Mouse (Mus musculus): ENCODE data around the gene Tmem160. TPM values are rescaled to one million over a fixed set of nuclear protein-coding genes. Genes with fewer than 3 reads are reported as not detected.

The Tmem160 gene
- polyA plus RNA-seq, 1 experiment from 2014 or later, result 86.9 TPM

DNA sequence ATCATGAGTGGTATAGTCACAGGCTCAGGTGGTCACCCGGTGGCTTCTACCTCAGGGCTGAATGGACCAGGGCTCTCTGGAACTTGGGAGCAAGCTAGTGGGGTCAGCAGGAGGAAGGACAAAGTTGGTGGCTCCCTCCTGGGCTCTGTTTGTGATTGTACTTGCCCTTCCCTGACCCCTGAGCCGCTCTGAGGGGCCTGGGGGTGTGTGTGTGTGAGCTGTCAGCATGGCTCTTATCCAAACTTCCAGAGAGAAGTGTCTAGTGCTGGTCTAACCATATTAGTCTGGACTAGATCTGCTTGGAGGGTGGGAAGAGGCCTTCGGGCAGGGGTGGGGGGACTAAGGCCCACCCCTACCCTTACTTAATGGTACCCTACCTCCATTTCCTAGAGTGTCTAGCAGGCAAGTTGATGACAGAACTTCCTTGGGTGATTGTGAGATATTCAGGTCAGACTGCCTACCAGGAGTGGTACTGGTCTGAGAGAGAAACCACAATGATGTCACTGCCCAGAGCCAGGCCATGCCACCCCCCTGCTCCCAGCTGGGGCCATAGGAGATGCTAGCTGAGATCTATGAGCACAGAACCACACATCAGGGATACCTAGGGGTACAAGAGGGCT is 19.1 kb upstream of the Tmem160 start:
- Histone ChIP-seq H3K4me1 (ENCODE audit: control insufficient read depth, insufficient read depth, low read depth, low read length) (no peaks in the 10 kb centered on the region), H3K4me2 (ENCODE audit: low read length) (no peak overlapping the region), H3K27ac (ENCODE audit: low read depth, low read length) (no peak overlapping the region), H3K4me3 (ENCODE audit: low read length) (no peak overlapping the region), H3K36me3 (ENCODE audit: control insufficient read depth, insufficient read depth, low read length) (peaks cover 68% of the 10 kb centered on the region), H3K9me3 (ENCODE audit: control insufficient read depth, low read length) (no peaks in the 10 kb centered on the region), H3K27me3 (replicated peaks; ENCODE audit: control insufficient read depth, insufficient read depth, low read length) (no peaks in the 10 kb centered on the region), H3K9ac (ENCODE audit: low read depth, low read length) (no peak overlapping the region)
- WGBS, result 84% methylated on average over 3 of the region's 3 CpGs
- ATAC-seq, result no peak

- H3K9me3 ChIP-seq (ENCODE audit: control insufficient read depth, low read length), result no peaks in the 10 kb centered on the region
- no peak overlapping the region for H3K4me2 ChIP-seq (ENCODE audit: low read length)
- ATAC-seq, result no peak
- no peak overlapping the region for H3K27ac ChIP-seq (ENCODE audit: low read depth, low read length)
- no peak overlapping the region for H3K4me3 ChIP-seq (ENCODE audit: low read length)
- no peak overlapping the region for H3K9ac ChIP-seq (ENCODE audit: low read depth, low read length)
- no peaks in the 10 kb centered on the region for H3K4me1 ChIP-seq (ENCODE audit: control insufficient read depth, insufficient read depth, low read depth, low read length)
- H3K36me3 ChIP-seq (ENCODE audit: control insufficient read depth, insufficient read depth, low read length), result peaks cover 54% of the 10 kb centered on the region
- WGBS, result 84% methylated on average over 9 of the region's 9 CpGs
- no peaks in the 10 kb centered on the region for H3K27me3 ChIP-seq (replicated peaks; ENCODE audit: control insufficient read depth, insufficient read depth, low read length)
Observed at GRCm38 (mm10) chr7:16435088-16435487, 17.5 kb upstream of the Tmem160 start.

DNA sequence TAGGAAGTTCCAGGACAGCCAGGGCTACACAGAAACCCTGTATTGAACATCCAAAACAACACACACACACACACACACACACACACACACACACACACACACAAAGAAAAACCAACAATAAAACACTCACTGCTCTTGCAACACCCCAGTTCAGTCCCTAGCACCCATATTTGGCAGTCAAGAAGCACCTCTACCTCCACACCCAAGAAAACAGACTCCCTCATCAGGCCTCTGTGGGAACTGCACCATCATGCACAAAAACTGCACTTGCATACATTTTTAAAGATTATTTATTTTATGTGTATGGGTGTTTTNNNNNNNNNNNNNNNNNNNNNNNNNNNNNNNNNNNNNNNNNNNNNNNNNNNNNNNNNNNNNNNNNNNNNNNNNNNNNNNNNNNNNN is 11.3 kb upstream of the Tmem160 start:
- Histone ChIP-seq H3K27me3 (replicated peaks; ENCODE audit: control insufficient read depth, insufficient read depth, low read length) (no peaks in the 10 kb centered on the region), H3K27ac (ENCODE audit: low read depth, low read length) (no peak overlapping the region), H3K9ac (ENCODE audit: low read depth, low read length) (no peak overlapping the region), H3K4me1 (ENCODE audit: control insufficient read depth, insufficient read depth, low read depth, low read length) (no peaks in the 10 kb centered on the region), H3K4me2 (ENCODE audit: low read length) (no peak overlapping the region), H3K36me3 (ENCODE audit: control insufficient read depth, insufficient read depth, low read length) (peaks cover 5% of the 10 kb centered on the region; the same call in 1 of the 2 replicates), H3K4me3 (ENCODE audit: low read length) (no peak overlapping the region), H3K9me3 (ENCODE audit: control insufficient read depth, low read length) (no peaks in the 10 kb centered on the region)
- no peak for ATAC-seq

GRCm38 (mm10) chr7:16451656-16452055 is 923 bp upstream of the Tmem160 start:
- no peak overlapping the region for H3K9ac ChIP-seq (ENCODE audit: low read depth, low read length)
- no peak for ATAC-seq
- no peak overlapping the region for H3K27ac ChIP-seq (ENCODE audit: low read depth, low read length)
- peaks cover 7% of the 10 kb centered on the region for H3K4me1 ChIP-seq (ENCODE audit: control insufficient read depth, insufficient read depth, low read depth, low read length)
- WGBS, result 83% methylated on average over 6 of the region's 6 CpGs
- H3K4me2 ChIP-seq (ENCODE audit: low read length), result no peak overlapping the region
- H3K36me3 ChIP-seq (ENCODE audit: control insufficient read depth, insufficient read depth, low read length), result no peaks in the 10 kb centered on the region
- H3K4me3 ChIP-seq (ENCODE audit: low read length), result no peak overlapping the region
- no peaks in the 10 kb centered on the region for H3K27me3 ChIP-seq (replicated peaks; ENCODE audit: control insufficient read depth, insufficient read depth, low read length)
- no peaks in the 10 kb centered on the region for H3K9me3 ChIP-seq (ENCODE audit: control insufficient read depth, low read length)

DNA sequence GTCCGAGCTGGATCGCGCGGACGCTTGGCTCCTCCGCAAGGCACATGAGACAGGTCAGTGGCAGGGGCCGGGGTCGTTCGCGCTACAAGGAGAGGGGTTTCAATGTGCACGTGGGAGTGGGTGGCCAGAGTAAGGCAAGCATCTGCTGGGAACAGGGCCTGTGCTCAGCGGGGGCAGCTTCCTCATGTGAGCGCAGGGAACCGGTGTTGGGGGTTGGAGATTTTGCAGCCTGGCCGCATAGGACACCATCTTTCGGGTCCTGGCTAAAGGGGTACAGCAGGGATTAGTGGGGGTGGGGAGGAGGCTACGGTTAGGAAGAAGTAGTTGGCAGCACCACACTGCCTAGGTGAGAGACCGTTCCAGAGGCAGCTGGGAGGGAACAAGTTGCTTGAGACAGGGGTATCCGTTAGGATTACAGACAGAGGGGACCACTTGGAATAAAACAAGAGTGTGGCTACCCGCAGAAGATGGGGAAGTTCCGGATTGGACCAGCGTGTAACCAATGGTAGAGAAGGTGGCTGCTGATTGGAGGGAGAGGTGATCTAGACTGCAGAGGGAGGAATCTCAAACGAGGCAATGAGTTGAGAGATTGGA is 636 bp downstream of the Tmem160 start:
- Histone ChIP-seq H3K4me2 (ENCODE audit: low read length) (peak overlapping the region; percentile 95), H3K4me1 (ENCODE audit: control insufficient read depth, insufficient read depth, low read depth, low read length) (peaks cover 7% of the 10 kb centered on the region), H3K4me3 (ENCODE audit: low read length) (peak overlapping the region; percentile 89), H3K9ac (ENCODE audit: low read depth, low read length) (peak overlapping the region; percentile 84), H3K27me3 (replicated peaks; ENCODE audit: control insufficient read depth, insufficient read depth, low read length) (no peaks in the 10 kb centered on the region), H3K36me3 (ENCODE audit: control insufficient read depth, insufficient read depth, low read length) (no peaks in the 10 kb centered on the region), H3K9me3 (ENCODE audit: control insufficient read depth, low read length) (no peaks in the 10 kb centered on the region), H3K27ac (ENCODE audit: low read depth, low read length) (peak overlapping the region; percentile 79)
- WGBS, result under 1% methylated on average over 23 of the region's 23 CpGs
- ATAC-seq, result peak; percentile 79

DNA sequence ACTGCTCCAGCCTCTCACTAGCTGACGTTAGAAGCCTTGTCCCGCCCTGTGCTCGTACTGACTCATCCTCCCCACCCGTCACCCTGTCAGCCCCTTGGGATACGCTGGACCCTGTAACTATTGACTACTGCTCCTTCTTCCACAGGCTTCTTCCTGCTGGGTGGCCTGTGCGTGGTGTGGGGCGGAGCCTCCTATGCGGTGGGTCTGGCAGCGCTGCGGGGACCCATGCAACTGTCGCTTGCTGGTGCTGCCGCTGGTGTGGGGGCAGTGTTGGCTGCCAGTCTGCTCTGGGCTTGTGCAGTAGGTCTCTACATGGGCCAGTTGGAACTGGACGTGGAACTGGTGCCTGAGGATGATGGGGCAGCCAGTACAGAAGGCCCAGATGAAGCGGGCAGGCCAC is 2.4 kb downstream of the Tmem160 start:
- Histone ChIP-seq H3K9me3 (ENCODE audit: control insufficient read depth, low read length) (no peaks in the 10 kb centered on the region), H3K4me3 (ENCODE audit: low read length) (no peak overlapping the region), H3K36me3 (ENCODE audit: control insufficient read depth, insufficient read depth, low read length) (no peaks in the 10 kb centered on the region), H3K27me3 (replicated peaks; ENCODE audit: control insufficient read depth, insufficient read depth, low read length) (no peaks in the 10 kb centered on the region), H3K4me2 (ENCODE audit: low read length) (no peak overlapping the region), H3K4me1 (ENCODE audit: control insufficient read depth, insufficient read depth, low read depth, low read length) (peaks cover 7% of the 10 kb centered on the region), H3K9ac (ENCODE audit: low read depth, low read length) (no peak overlapping the region), H3K27ac (ENCODE audit: low read depth, low read length) (no peak overlapping the region)
- WGBS, result 96% methylated on average over 14 of the region's 14 CpGs
- ATAC-seq, result no peak

- Histone ChIP-seq H3K27me3 (replicated peaks; ENCODE audit: control insufficient read depth, insufficient read depth, low read length) (peaks cover 3% of the 10 kb centered on the region; the same call in 1 of the 2 replicates), H3K9ac (ENCODE audit: low read depth, low read length) (no peak overlapping the region), H3K4me3 (ENCODE audit: low read length) (no peak overlapping the region), H3K4me2 (ENCODE audit: low read length) (no peak overlapping the region), H3K9me3 (ENCODE audit: control insufficient read depth, low read length) (no peaks in the 10 kb centered on the region), H3K4me1 (ENCODE audit: control insufficient read depth, insufficient read depth, low read depth, low read length) (peaks cover 7% of the 10 kb centered on the region), H3K27ac (ENCODE audit: low read depth, low read length) (no peak overlapping the region), H3K36me3 (ENCODE audit: control insufficient read depth, insufficient read depth, low read length) (no peaks in the 10 kb centered on the region)
- ATAC-seq, result no peak
- 81% methylated on average over 5 of the region's 5 CpGs for WGBS
Observed at GRCm38 (mm10) chr7:16456289-16456688, 3.7 kb downstream of the Tmem160 start.

GRCm38 (mm10) chr7:16460566-16460965 is 8.0 kb downstream of the Tmem160 start:
- no peak overlapping the region for H3K4me2 ChIP-seq (ENCODE audit: low read length)
- H3K27me3 ChIP-seq (replicated peaks; ENCODE audit: control insufficient read depth, insufficient read depth, low read length), result peaks cover 6% of the 10 kb centered on the region; the same call in 1 of the 2 replicates
- H3K4me3 ChIP-seq (ENCODE audit: low read length), result no peak overlapping the region
- H3K9me3 ChIP-seq (ENCODE audit: control insufficient read depth, low read length), result no peaks in the 10 kb centered on the region
- ATAC-seq, result 0 out of 2 replicates have a peak, but pooled peaks have one; percentile 13
- H3K9ac ChIP-seq (ENCODE audit: low read depth, low read length), result no peak overlapping the region
- no peaks in the 10 kb centered on the region for H3K4me1 ChIP-seq (ENCODE audit: control insufficient read depth, insufficient read depth, low read depth, low read length)
- WGBS, result 67% methylated on average over 13 of the region's 13 CpGs
- no peaks in the 10 kb centered on the region for H3K36me3 ChIP-seq (ENCODE audit: control insufficient read depth, insufficient read depth, low read length)
- H3K27ac ChIP-seq (ENCODE audit: low read depth, low read length), result no peak overlapping the region

GRCm38 (mm10) chr7:16461151-16461550 is 8.6 kb downstream of the Tmem160 start:
- Histone ChIP-seq H3K9ac (ENCODE audit: low read depth, low read length) (no peak overlapping the region), H3K4me3 (ENCODE audit: low read length) (no peak overlapping the region), H3K4me1 (ENCODE audit: control insufficient read depth, insufficient read depth, low read depth, low read length) (no peaks in the 10 kb centered on the region), H3K4me2 (ENCODE audit: low read length) (no peak overlapping the region), H3K36me3 (ENCODE audit: control insufficient read depth, insufficient read depth, low read length) (no peaks in the 10 kb centered on the region), H3K27me3 (replicated peaks; ENCODE audit: control insufficient read depth, insufficient read depth, low read length) (peaks cover 6% of the 10 kb centered on the region; the same call in 1 of the 2 replicates), H3K27ac (ENCODE audit: low read depth, low read length) (no peak overlapping the region), H3K9me3 (ENCODE audit: control insufficient read depth, low read length) (no peaks in the 10 kb centered on the region)
- no peak for ATAC-seq
- WGBS, result 66% methylated on average over 6 of the region's 6 CpGs
